Mouse (Mus musculus) induced T-regulatory cell, adult 2 months (primary cell): ENCODE measurements around the gene Ints11.
A peak's percentile ranks its signal among the peaks of the same experiment; 100 is the strongest.

Source experiments
- DNase-seq: peaks from one replicate; pipeline ENCODE4 v3.0.0-alpha.2; 2012; ENCODE audit warnings: low read depth

Gene Ints11

GRCm38 (mm10) chr4:155892017-155892416, 22.7 kb downstream of the Ints11 start:
- peak; percentile 92 for DNase-seq

GRCm38 (mm10) chr4:155892438-155893211, 23.3 kb downstream of the Ints11 start:
- peak; percentile 61 for DNase-seq

- DNase-seq = no peak
Measured at GRCm38 (mm10) chr4:155893212-155893690, 23.9 kb downstream of the Ints11 start.

GRCm38 (mm10) chr4:155894311-155894881, 25.1 kb downstream of the Ints11 start:
- DNase-seq = peak; percentile 69

- no peak for DNase-seq
Measured at GRCm38 (mm10) chr4:155895216-155895615, 25.9 kb downstream of the Ints11 start.

GRCm38 (mm10) chr4:155895826-155896225, 26.5 kb downstream of the Ints11 start:
- no peak for DNase-seq

GRCm38 (mm10) chr4:155896461-155896860, 27.1 kb downstream of the Ints11 start:
- no peak for DNase-seq

GRCm38 (mm10) chr4:155898318-155898717, 29.0 kb downstream of the Ints11 start:
- no peak for DNase-seq

- DNase-seq = no peak
Measured at GRCm38 (mm10) chr4:155899355-155899754, 30.0 kb downstream of the Ints11 start.

- no peak for DNase-seq
Measured at GRCm38 (mm10) chr4:155901205-155901604, 31.9 kb downstream of the Ints11 start.

- DNase-seq = no peak
Measured at GRCm38 (mm10) chr4:155903246-155903645, 33.9 kb downstream of the Ints11 start.

- peak; percentile 59 for DNase-seq
Measured at GRCm38 (mm10) chr4:155904318-155905102, 35.2 kb downstream of the Ints11 start.

GRCm38 (mm10) chr4:155905634-155906033, 36.3 kb downstream of the Ints11 start:
- no peak for DNase-seq

GRCm38 (mm10) chr4:155906125-155906524, 36.8 kb downstream of the Ints11 start:
- DNase-seq = no peak

- no peak for DNase-seq
Measured at GRCm38 (mm10) chr4:155907003-155907402, 37.7 kb downstream of the Ints11 start.

GRCm38 (mm10) chr4:155908281-155908680, 38.9 kb downstream of the Ints11 start:
- no peak for DNase-seq

- no peak for DNase-seq
Measured at GRCm38 (mm10) chr4:155908751-155909150, 39.4 kb downstream of the Ints11 start.

- no peak for DNase-seq
Measured at GRCm38 (mm10) chr4:155932031-155932430, 62.7 kb downstream of the Ints11 start.
